Mouse (Mus musculus): ENCODE measurements around the gene Gatad2b. TPM values are rescaled to one million over a fixed set of nuclear protein-coding genes. Genes with fewer than 3 reads are reported as not detected.

The Gatad2b gene
- 5.7 and 6.3 TPM in 2 replicates for polyA plus RNA-seq (2015; fragmentation: Nextera tagmentation; extraction: Ambion mirVana)

DNA sequence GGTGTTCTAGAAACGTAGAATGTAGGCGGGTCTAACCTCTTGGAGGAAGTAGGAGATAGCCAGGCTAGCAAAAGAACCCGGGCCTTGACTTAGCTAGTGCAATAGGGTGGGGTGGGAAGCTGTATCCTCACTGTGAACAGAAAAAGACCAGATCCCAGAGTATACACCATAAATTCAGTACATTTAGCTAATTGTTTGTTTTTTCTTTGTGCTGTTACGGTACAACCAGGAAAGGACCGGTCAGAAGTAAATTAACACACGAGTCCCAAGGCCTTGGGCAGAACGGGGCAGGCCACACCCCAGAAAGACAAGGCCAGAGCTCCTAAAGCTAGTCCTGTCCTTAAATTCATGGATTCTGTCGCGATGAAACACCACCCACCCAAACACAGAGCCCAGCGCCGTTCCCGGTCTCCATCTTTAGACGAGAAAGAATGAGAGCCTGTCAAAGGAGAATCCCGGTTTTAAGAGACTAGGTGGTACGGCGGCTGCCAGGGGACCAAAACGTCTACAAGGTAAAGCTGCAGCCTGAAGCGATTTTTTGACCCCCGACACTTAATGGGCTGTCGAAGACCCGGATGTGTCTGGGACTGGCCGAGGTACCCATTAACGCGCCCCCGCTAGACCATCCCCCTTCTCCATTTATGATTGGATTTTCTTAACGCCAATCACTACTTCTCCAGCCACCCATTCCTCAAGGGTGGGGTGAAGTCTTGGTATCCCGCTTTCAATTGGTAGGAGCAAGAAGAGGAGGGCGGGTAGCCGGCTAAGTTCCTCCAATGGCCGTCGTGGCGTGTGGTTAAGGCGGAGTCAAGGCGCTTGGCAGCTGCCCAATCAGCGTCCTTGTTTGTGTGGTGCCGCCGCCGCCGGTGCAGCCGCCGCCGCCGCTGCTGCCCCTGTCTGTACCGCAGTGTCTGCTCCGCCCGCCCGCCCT lies at the start of gene Gatad2b:
Gene Gatad2b (plus strand): TSS at position 834 of the 931 bp plus-strand sequence.

DNA sequence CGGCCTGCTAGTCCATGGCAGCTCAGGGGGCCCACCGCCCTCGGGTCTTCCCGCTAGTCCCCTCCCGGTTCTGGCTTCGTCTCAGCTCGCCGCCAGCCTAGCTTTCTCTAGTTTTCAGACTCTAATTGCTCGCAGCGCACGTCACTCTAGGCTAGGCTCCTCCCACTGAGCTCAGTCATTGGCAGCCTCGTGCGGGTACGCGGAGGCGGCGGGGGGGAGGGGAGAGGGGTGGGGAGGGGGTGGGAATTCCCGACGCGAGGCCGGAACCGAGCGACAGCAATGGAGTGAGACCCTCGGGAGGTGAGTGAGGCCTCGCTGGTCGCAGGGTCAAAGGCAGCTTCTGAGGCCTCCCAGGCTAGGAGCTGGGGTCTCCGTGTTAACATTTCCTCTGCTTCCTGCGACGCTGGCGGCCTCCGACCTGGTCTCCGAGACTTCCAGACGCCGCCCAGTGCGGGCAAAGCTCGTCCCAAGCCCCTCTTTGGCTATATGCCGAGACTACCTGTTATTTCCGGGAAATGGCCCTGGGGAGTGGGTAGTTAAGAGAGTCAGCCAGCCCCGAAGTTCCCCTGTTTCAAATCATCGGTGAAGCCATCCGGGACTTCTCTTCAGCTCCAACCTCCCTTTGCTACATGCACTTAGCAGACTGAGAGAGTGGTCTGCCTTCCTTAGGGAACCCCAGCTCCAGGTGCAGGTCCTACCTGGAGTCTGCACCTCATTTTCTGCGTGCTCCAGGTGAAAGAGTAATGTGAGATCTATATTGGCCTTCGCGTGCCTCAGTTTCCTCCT lies 44.8 kb upstream of the Gatad2b start, which contains the start of gene Slc39a1:
Gene Slc39a1 (plus strand): TSS at position 213 of the 786 bp plus-strand sequence.

DNA sequence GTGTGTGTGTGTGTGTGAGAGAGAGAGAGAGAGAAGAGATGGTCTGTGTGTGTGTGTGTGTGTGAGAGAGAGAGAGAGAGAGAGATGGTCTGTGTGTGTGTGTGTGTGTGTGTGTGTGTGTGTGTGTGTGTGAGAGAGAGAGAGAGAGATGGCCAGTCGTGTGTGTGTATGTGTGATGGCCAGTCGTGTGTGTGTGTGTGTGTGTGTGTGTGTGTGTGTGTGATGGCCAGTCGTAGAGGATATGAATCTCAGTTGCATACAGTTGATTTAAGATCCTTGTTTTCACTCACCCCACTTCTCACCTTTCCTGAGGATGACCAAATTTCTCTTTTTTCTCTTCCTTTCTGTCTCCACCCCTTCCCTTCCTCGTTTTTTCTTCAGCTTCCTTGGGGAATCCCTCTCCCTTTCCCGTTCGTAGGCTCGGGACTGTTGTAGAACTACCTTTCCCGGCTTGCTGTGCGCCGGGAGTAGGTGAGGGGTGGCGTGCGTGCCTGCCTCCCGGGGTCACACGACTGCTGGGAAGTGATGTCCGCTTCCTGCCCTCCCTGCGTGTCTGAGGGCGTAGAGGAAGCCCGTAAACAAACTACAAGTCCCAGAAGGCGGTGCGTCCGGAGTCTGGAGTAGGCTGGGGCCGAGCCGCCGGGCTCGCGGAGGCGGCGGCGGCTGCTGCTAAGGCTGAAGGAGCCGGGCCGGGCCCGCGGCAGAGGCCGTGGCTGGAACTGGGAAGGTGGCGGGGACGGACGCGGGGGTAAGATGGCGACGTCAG lies 39.1 kb upstream of the Gatad2b start, which contains the start of gene Crtc2:
Gene Crtc2 (plus strand): TSS at position 511 of the 766 bp plus-strand sequence.

DNA sequence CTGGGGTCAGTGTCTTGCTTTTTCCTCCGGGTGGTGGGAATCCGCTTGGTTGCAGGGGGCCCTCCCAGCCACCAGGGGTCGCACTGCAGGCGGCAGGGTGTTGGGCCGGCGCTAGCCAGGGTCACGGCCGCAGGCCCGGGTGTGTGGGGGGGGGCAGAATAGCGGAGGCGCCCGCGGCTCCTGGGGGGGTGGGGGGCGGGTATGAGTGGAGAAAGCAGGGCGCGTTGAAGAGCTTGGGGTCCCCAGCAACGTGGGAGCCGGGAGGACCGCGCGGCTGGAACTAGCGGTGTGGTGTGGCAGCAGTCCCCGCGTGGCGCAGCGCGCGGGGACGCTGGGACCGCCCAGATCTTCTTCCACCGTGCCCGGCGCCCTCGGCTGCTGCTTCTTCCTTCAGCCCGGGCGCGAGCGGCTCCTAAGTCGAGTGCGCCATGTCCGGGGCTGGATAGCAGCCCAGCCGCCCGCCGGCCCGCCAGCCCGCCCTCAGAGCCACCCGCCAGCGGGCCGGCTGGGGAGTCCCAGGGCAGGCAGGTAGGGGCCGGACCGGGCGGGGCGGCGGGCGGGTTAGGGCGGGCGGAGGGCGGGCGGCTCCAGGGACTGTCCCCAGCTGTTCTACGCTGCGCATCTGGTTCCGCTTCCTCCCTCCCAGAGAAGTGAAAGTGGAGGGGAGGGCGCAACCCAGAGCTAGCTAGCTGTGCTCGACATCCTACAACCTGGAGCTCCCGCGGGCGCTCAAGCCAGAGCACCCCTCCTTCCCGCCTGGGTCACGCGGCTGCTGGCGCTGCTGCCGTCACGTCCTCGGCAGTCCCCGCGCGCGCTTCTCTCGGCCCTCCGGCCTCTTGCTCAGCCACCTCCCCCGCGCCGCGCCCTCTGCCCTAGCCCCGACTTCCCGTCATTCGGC lies 27.7 kb upstream of the Gatad2b start, which contains the start of gene Dennd4b:
Gene Dennd4b (plus strand): TSS at position 152 of the 898 bp plus-strand sequence.

DNA sequence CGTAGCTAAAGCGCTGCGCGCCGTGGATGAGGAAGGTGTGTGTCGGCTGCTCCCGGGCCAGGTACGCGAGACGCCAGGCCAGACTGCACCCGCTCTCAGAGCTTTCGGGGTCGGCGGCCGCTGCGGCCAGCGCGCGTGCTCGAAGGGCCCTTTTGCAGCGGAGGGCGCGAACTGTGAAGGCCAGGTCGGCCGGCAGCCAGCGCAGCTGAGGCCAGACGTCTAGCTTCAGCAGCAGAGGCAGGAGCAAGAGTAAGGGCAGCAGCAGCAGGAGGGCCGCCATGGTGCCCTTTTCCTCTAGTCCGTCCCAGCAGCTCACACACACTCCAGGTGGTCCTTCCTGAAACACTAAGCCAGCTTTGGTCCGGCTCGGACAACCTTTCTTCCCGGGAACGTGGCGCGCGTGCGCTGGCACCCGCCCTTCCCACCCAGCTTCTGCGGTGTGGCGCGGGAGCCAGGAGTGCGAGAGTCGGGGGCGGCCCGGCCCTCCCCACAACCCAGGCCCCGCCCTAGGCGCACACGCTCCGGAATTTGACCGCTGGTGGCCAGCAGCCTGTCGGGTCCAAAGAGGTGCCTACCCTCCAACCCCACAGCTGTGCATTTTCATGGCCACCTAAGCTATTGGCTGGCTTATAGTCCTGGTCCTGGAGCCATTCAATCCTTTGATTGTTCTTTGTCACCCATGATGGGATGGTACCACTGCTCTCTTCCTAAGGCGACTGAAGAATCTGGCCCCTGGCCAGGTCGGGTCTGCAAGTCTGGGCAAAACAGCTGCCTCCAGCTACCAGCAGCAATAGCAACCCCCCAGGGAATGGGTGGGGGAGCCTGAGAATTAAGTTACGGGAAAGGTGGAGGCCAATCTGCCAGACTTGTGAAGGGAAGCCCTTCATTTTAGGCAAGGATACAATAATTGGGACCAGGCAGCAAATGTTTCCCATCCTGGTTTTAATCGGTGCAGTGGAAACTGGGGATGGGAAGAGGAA lies 96.8 kb downstream of the Gatad2b start, which contains the start of gene Slc27a3:
Gene Slc27a3 (minus strand): TSS at position 428 of the 980 bp plus-strand sequence.

Small RNAs within 50 kb of the gene (microRNA-seq; reads per million reads assigned to microRNA genes)
- gene Mir7012 = 0.10 to 0.21 reads per million in 2 experiments

Other genes starting within 250 kb of the Gatad2b start
- 144 and 154 TPM in 2 replicates for gene 4933434E20Rik, start 241.5 kb upstream of the Gatad2b start, polyA plus RNA-seq (2015; fragmentation: Nextera tagmentation; extraction: Ambion mirVana)
- gene Ubap2l, start 240.6 kb upstream of the Gatad2b start, polyA plus RNA-seq (2015; fragmentation: Nextera tagmentation; extraction: Ambion mirVana) = 98.2 and 106 TPM in 2 replicates
- 617 and 733 TPM in 2 replicates for gene Tpm3, start 220.5 kb upstream of the Gatad2b start, polyA plus RNA-seq (2015; fragmentation: Nextera tagmentation; extraction: Ambion mirVana)
- gene Nup210l, start 189.0 kb upstream of the Gatad2b start, polyA plus RNA-seq (2015; fragmentation: Nextera tagmentation; extraction: Ambion mirVana) = 0.02 and 0.03 TPM in 2 replicates
- gene Rps27, start 79.5 kb upstream of the Gatad2b start, polyA plus RNA-seq (2015; fragmentation: Nextera tagmentation; extraction: Ambion mirVana) = 894 and 1,257 TPM in 2 replicates
- gene Rab13, start 79.5 kb upstream of the Gatad2b start, polyA plus RNA-seq (2015; fragmentation: Nextera tagmentation; extraction: Ambion mirVana) = 22.1 and 24.7 TPM in 2 replicates
- gene Jtb, start 61.6 kb upstream of the Gatad2b start, polyA plus RNA-seq (2015; fragmentation: Nextera tagmentation; extraction: Ambion mirVana) = 146 and 151 TPM in 2 replicates
- gene Creb3l4, start 49.7 kb upstream of the Gatad2b start, polyA plus RNA-seq (2015; fragmentation: Nextera tagmentation; extraction: Ambion mirVana) = 1.3 and 1.5 TPM in 2 replicates
- gene Slc39a1, start 45.0 kb upstream of the Gatad2b start, polyA plus RNA-seq (2015; fragmentation: Nextera tagmentation; extraction: Ambion mirVana) = 72.4 and 77.7 TPM in 2 replicates
- gene Crtc2, start 39.0 kb upstream of the Gatad2b start, polyA plus RNA-seq (2015; fragmentation: Nextera tagmentation; extraction: Ambion mirVana) = 10.5 and 10.7 TPM in 2 replicates
- gene Dennd4b, start 28.0 kb upstream of the Gatad2b start, polyA plus RNA-seq (2015; fragmentation: Nextera tagmentation; extraction: Ambion mirVana) = 5.1 and 5.5 TPM in 2 replicates
- 2.9 and 4.0 TPM in 2 replicates for gene Slc27a3, start 96.8 kb downstream of the Gatad2b start, polyA plus RNA-seq (2015; fragmentation: Nextera tagmentation; extraction: Ambion mirVana)
- gene Ints3, start 140.4 kb downstream of the Gatad2b start, polyA plus RNA-seq (2015; fragmentation: Nextera tagmentation; extraction: Ambion mirVana) = 9.1 and 9.9 TPM in 2 replicates
- 7.6 and 8.8 TPM in 2 replicates for gene Npr1, start 172.7 kb downstream of the Gatad2b start, polyA plus RNA-seq (2015; fragmentation: Nextera tagmentation; extraction: Ambion mirVana)
- gene Ilf2, start 182.9 kb downstream of the Gatad2b start, polyA plus RNA-seq (2015; fragmentation: Nextera tagmentation; extraction: Ambion mirVana) = 58.2 and 62.9 TPM in 2 replicates
- gene Snapin, start 197.9 kb downstream of the Gatad2b start, polyA plus RNA-seq (2015; fragmentation: Nextera tagmentation; extraction: Ambion mirVana) = 118 and 120 TPM in 2 replicates
- gene Chtop, start 216.3 kb downstream of the Gatad2b start, polyA plus RNA-seq (2015; fragmentation: Nextera tagmentation; extraction: Ambion mirVana) = 66.7 and 74.5 TPM in 2 replicates
- gene S100a1, start 221.2 kb downstream of the Gatad2b start, polyA plus RNA-seq (2015; fragmentation: Nextera tagmentation; extraction: Ambion mirVana) = 49.4 and 84.8 TPM in 2 replicates
- 55.8 and 71.4 TPM in 2 replicates for gene S100a13, start 221.3 kb downstream of the Gatad2b start, polyA plus RNA-seq (2015; fragmentation: Nextera tagmentation; extraction: Ambion mirVana)
- gene S100a14, start 233.7 kb downstream of the Gatad2b start, polyA plus RNA-seq (2015; fragmentation: Nextera tagmentation; extraction: Ambion mirVana) = 4.5 TPM in 1 of 2 replicates, not detected in the other
- 130 and 181 TPM in 2 replicates for gene S100a16, start 244.1 kb downstream of the Gatad2b start, polyA plus RNA-seq (2015; fragmentation: Nextera tagmentation; extraction: Ambion mirVana)

Measured in skeletal muscle tissue, postnatal 0 days (tissue).